Mouse (Mus musculus) neural tube, embryonic 13.5 days (tissue): ENCODE results near the gene Cdhr4. TPM values are rescaled to one million over a fixed set of nuclear protein-coding genes. Genes with fewer than 3 reads are reported as not detected.
A peak's percentile ranks its signal among the peaks of the same experiment; 100 is the strongest.

Experiments
- ATAC-seq: fragments of 200-750 bp; cut with Nextera tagmentation; 2 replicates; pipeline ENCODE4 v1.8.0; 2017; ENCODE audit warnings: low read depth, mild to moderate bottlenecking, moderate TSS enrichment, moderate library complexity
- H3K27ac ChIP-seq: fragments of 300-500 bp; sonication (generic); replicated peaks from 2 replicates; pipeline ENCODE4 v1.5.1; 2015; ENCODE audit warnings: moderate library complexity, mild to moderate bottlenecking, inconsistent platforms
- H3K27me3 ChIP-seq: fragments of 300-500 bp; sonication (generic); 2 replicates; pipeline ENCODE4 v1.6.1; 2015; ENCODE audit warnings: mild to moderate bottlenecking, inconsistent platforms
- H3K36me3 ChIP-seq: fragments of 300-500 bp; sonication (generic); 2 replicates; pipeline ENCODE4 v1.6.1; 2015; ENCODE audit warnings: mild to moderate bottlenecking, inconsistent platforms
- H3K4me1 ChIP-seq: fragments of 300-500 bp; sonication (generic); replicated peaks from 2 replicates; pipeline ENCODE4 v1.6.1; 2015; ENCODE audit warnings: inconsistent platforms
- H3K4me2 ChIP-seq: fragments of 300-500 bp; sonication (generic); 2 replicates; pipeline ENCODE4 v1.6.1; 2015; ENCODE audit warnings: inconsistent platforms, mild to moderate bottlenecking, moderate library complexity
- H3K4me3 ChIP-seq: fragments of 300-500 bp; sonication (generic); 2 replicates; pipeline ENCODE4 v1.5.1; 2015; ENCODE audit warnings: mild to moderate bottlenecking, inconsistent platforms
- H3K9ac ChIP-seq: fragments of 300-500 bp; sonication (generic); 2 replicates; pipeline ENCODE4 v1.6.1; 2015; ENCODE audit warnings: moderate library complexity, mild to moderate bottlenecking, inconsistent platforms
- H3K9me3 ChIP-seq: fragments of 300-500 bp; sonication (generic); 2 replicates; pipeline ENCODE4 v1.6.1; 2016; ENCODE audit warnings: inconsistent platforms
- WGBS: fragments of 180-500 bp; shearing (Covaris S2); methylation state at CpG from one replicate; pipeline ENCODE4 v1.1.7; 2015; 5-methylcytosine and 5-hydroxymethylcytosine counted together
- polyA plus RNA-seq: library from polyadenylated mRNA; unstranded; fragments of >200 nt; fragmentation: Nextera tagmentation; extraction: Ambion mirVana; gene quantifications from 2 replicates; pipeline ENCODE4 v1.2.1, GENCODE M21; 2015

Gene Cdhr4
- polyA plus RNA-seq, 1 experiment from 2014 or later, result 2.6 TPM

DNA sequence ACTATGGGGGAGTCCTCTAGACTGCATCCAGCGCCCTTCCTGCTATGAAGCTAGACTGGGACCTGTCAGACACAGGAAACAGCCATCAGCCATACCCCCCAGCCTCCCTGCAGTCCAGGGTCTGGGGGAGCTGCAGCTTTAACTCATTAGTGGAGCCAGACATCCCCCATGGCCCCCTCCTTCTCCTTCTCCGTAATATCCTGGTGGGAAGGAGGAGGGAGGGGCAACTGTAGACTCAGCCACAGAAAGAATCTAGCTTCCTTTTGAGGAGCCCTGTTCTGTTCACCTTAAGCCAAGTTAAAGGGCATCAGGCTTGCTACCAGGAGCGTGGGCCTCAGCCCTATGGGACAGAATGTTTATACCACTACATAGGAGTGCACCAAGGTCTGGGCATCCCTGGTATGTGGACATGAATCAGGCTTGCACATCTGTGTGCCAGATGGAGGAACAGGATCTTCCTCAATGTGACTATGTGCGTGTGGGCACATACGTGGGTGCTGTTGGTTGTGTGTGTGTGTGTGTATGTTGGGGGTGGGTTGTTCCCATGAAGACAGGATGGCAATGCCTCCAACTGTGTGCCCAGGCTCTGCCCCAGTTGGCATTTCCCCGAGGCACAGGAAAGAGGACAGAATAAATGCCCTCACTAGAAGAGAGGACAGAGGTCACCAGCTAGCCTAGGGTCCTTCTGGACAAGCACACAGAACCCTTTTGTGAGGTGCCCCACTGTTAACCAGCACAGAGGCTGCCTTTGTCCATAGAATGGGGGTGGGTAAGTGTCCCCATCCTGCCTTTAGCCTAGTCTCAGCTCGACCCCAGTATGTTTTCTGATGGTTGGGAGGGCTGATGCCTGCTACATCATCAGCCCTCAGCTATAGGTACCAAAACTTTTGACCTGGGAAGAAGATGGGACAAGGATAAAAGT, 10.4 kb upstream of the Cdhr4 start:
- Histone ChIP-seq H3K4me2 (peak overlapping the region; percentile 82), H3K27ac (peak overlapping the region; percentile 94), H3K4me1 (peaks cover 41% of the 10 kb centered on the region), H3K4me3 (no peak overlapping the region), H3K27me3 (peaks cover 26% of the 10 kb centered on the region), H3K9ac (peak overlapping the region; percentile 76; the same call in 1 of the 2 replicates), H3K36me3 (no peaks in the 10 kb centered on the region), H3K9me3 (no peaks in the 10 kb centered on the region)
- 57% methylated on average over 7 of the region's 7 CpGs for WGBS
- ATAC-seq, result no peak

DNA sequence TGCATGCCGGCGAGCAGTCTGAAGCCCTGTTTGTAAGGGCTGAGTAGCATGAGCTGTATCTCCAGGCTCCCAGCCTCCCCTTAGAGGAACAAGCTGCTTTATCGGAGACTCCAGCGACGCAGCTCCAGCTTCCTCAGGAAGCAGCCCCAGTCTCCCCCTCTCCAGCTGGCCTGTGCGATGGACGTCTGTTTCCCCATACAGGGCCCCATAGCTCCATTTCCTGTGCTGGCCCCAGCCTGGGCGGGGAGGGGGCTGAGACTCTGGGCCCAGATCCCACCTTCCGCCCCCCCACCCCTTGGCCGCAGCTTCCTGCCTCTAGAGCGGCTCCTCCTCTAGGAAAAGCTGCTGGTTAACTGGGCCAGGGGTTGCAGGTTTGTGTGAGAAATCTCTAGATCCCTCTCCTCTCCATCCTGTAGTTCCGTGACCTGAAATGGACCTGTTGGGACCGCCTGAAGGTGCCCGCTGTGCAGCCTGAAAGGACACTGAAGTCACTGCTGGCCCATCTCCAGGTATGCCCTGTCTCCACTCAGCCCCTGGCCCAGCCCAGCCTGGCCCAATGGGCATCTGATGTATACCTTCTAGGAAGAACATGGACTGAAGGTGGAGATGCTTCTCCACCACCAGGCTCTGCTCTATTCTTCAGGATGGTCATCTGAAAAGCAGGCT, 9.5 kb upstream of the Cdhr4 start, which contains the start of gene Gm20661:
Gene Gm20661 (plus strand): TSS at position 378 of the 666 bp plus-strand sequence.
- no peaks in the 10 kb centered on the region for H3K36me3 ChIP-seq
- ATAC-seq, result 0 out of 2 replicates have a peak, but pooled peaks have one; percentile 6
- H3K27me3 ChIP-seq, result peaks cover 31% of the 10 kb centered on the region
- WGBS, result 47% methylated on average over 14 of the region's 14 CpGs
- no peaks in the 10 kb centered on the region for H3K9me3 ChIP-seq
- peak within 1 kb of the TSS; percentile 82 for H3K4me2 ChIP-seq
- H3K9ac ChIP-seq, result peak within 1 kb of the TSS; percentile 76
- H3K27ac ChIP-seq, result peak within 1 kb of the TSS; percentile 94
- peak within 1 kb of the TSS; percentile 67 for H3K4me3 ChIP-seq
- peaks cover 45% of the 10 kb centered on the region for H3K4me1 ChIP-seq

DNA sequence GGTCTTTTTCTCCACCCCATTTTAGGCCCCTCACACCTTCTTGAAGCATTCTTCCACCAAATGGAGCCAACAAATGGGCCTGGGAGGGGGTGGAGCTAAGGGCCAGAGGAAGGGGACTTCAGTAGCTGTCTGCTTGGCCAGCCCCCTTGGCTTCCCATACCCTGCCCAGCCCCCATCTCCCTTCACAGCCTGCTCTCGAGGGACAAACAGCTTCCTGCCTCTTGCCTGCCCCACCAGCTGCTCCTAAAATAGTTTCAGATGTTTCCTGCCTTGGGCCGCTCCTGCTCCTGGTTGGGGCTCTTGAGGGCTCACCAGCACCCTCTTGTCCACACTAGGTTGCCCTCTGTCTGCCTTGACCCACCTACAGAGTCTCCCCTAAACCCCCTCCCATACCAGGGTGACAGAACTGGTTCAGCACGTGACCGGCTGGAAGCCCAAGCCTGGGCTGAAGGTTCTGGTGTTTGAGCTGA, 8.8 kb upstream of the Cdhr4 start:
- H3K27me3 ChIP-seq, result peaks cover 31% of the 10 kb centered on the region
- H3K4me3 ChIP-seq, result peak overlapping the region; percentile 67
- H3K9me3 ChIP-seq, result no peaks in the 10 kb centered on the region
- H3K27ac ChIP-seq, result peak overlapping the region; percentile 94
- peaks cover 45% of the 10 kb centered on the region for H3K4me1 ChIP-seq
- ATAC-seq, result no peak
- H3K36me3 ChIP-seq, result no peaks in the 10 kb centered on the region
- 37% methylated on average over 4 of the region's 4 CpGs for WGBS
- peak overlapping the region; percentile 82 for H3K4me2 ChIP-seq
- H3K9ac ChIP-seq, result peak overlapping the region; percentile 76

DNA sequence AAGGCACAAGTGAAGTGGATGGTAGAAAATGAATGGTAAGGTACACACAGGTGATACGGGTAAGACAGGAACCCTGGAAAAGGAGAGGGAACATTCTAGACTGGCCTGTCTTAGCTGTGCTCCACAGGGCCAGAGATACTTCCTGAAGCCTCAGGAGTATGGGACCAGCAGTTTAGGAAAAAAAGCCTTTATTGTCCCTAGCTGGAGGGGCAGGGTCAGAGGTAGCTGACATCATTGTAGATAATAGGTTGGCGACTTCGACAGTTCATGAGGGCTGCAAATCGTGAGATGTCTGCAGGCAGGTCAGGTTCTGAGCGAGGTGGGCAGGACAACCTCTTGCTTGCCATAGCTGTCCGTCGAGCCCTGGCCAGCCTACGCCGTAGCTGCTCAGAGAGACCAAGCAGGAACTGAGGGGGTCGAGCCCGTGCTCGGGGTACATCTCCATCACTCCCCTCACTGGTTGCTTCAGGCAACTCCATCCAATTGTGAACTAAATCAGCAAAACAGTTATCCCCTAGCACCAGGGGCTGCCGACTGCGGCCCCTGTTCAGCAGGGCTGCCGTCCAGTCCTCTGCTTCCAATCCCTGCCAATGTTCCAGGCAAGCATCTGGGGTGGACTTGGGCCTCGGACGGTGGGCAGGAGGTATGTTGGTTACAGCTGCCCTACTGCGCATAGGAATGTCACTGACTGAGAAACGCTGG, 8.1 kb upstream of the Cdhr4 start:
- H3K27me3 ChIP-seq, result peaks cover 31% of the 10 kb centered on the region
- peak overlapping the region; percentile 94 for H3K27ac ChIP-seq
- H3K9ac ChIP-seq, result peak overlapping the region; percentile 76
- no peaks in the 10 kb centered on the region for H3K36me3 ChIP-seq
- H3K4me1 ChIP-seq, result peaks cover 45% of the 10 kb centered on the region
- no peaks in the 10 kb centered on the region for H3K9me3 ChIP-seq
- 67% methylated on average over 19 of the region's 19 CpGs for WGBS
- H3K4me2 ChIP-seq, result peak overlapping the region; percentile 82
- no peak for ATAC-seq
- peak overlapping the region; percentile 67 for H3K4me3 ChIP-seq

DNA sequence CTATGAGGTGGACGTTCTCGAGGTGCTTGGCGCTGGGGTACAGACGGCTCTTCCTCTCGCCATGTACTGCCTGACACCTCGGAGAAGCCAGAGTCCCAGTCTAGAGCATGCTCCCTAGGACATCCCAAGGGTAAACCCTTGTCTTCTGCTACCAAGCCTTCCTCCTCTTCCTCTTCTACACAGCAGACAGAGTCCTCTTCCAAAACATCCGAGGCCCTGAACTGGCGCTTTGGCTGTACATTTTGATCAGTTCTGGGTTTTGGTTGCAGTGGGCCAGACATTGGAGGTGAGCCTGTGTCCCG, 7.6 kb upstream of the Cdhr4 start:
- H3K4me2 ChIP-seq, result peak overlapping the region; percentile 82
- no peak for ATAC-seq
- no peaks in the 10 kb centered on the region for H3K36me3 ChIP-seq
- H3K27ac ChIP-seq, result peak overlapping the region; percentile 94
- H3K27me3 ChIP-seq, result peaks cover 31% of the 10 kb centered on the region
- H3K4me1 ChIP-seq, result peaks cover 45% of the 10 kb centered on the region
- no peaks in the 10 kb centered on the region for H3K9me3 ChIP-seq
- peak overlapping the region; percentile 76 for H3K9ac ChIP-seq
- 67% methylated on average over 9 of the region's 9 CpGs for WGBS
- H3K4me3 ChIP-seq, result peak overlapping the region; percentile 67

DNA sequence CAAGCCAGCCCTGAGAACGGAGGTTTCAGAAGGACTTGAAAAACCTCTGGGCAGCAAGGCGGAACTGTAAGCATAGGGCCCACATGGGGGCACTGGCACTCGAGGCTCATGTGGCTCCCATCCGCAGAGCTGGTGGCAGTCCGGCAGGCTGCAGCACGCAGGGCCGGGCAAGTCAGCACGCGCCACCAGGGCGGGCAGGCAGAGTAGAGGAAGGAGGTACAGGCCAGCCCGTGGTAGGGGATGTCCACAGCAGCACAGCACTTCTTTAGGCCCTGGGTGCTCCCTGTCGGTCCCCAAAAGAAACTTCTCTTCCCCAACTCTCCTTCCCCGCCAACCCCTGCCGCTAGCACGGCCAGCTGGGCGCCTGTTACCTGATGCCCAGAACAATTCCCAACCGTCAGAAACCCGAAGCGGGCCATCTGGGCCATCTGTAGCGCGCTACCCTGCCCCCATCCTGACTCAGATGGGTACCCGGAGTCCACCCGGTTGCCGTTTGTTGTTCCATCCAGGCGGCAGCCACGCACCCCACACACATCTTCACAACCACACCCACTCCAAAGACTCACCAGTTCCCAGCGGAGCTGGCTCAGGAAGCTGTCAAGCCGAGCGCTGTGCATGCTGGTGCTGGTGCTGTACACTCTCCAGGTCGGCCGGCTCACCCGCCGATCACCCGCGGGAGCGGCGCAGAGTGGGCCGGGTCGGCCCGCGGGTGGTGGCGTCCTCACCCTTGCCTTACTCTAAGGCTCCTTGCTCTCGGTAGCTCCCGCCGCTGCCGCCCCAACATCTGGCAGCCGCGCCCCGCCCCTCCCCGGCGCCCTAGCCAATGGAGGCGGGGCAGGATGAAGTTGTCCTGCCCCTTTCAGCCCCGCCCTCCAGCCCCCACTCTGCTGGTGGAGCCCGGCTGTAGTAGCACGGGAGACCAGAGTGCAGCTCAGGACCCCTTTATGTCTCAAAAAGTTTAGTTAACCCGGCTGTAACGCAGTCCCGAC, 6.9 kb upstream of the Cdhr4 start, which contains the start of gene Inka1:
Gene Inka1 (minus strand): TSS at position 749 of the 989 bp plus-strand sequence.
- peak within 1 kb of the TSS; percentile 94 for H3K27ac ChIP-seq
- H3K9me3 ChIP-seq, result no peaks in the 10 kb centered on the region
- peak; percentile 84 for ATAC-seq
- H3K4me1 ChIP-seq, result peaks cover 45% of the 10 kb centered on the region
- peak within 1 kb of the TSS; percentile 82 for H3K4me2 ChIP-seq
- peak within 1 kb of the TSS; percentile 67 for H3K4me3 ChIP-seq
- H3K36me3 ChIP-seq, result no peaks in the 10 kb centered on the region
- H3K27me3 ChIP-seq, result peaks cover 31% of the 10 kb centered on the region
- WGBS, result under 1% methylated on average over 58 of the region's 58 CpGs
- H3K9ac ChIP-seq, result peak within 1 kb of the TSS; percentile 76

DNA sequence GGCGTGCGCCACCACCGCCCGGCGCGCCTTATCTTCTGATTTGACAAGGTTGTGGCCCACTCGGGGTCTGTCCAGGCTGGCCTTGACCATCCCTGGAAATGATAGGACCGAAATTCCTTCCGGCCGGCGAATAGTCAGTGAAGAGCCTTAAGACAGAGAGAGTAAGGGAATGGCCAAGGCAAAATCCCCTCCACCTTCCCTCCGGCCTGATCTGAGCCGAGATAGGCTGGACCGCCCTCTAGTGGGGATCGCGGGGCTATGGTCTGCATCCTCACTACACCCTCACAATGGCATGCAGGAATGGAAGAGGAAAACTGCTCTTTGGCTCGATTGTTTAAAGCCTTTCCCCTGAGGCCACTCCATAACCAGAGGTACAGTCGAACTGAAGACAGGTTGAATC, 5.9 kb upstream of the Cdhr4 start:
- H3K4me3 ChIP-seq, result peak overlapping the region; percentile 67
- peaks cover 31% of the 10 kb centered on the region for H3K27me3 ChIP-seq
- no peak overlapping the region for H3K9ac ChIP-seq
- peak overlapping the region; percentile 38 for H3K27ac ChIP-seq
- 6% methylated on average over 18 of the region's 18 CpGs for WGBS
- no peaks in the 10 kb centered on the region for H3K9me3 ChIP-seq
- no peaks in the 10 kb centered on the region for H3K36me3 ChIP-seq
- H3K4me1 ChIP-seq, result peaks cover 40% of the 10 kb centered on the region
- ATAC-seq, result peak; percentile 80
- H3K4me2 ChIP-seq, result peak overlapping the region; percentile 82

DNA sequence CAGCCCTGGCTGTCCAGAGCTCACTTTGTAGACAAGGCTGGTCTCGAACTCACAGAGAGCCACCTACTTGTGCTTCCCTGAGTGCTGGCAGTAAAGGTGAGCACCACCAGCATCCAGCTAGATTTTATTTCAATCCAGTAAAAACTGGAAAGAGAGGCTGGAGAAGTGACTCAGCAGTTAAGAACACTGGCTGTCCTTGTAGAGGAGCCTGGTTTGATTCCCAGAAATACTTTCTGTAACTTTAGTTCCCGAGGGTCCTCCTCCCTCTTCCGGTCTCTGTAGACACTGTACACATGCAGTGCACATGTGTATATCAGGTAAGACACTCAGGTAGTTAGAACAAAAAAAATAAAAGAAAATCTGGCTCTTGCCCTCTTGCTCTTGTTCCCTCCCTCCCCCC, 4.3 kb upstream of the Cdhr4 start:
- ATAC-seq, result no peak

DNA sequence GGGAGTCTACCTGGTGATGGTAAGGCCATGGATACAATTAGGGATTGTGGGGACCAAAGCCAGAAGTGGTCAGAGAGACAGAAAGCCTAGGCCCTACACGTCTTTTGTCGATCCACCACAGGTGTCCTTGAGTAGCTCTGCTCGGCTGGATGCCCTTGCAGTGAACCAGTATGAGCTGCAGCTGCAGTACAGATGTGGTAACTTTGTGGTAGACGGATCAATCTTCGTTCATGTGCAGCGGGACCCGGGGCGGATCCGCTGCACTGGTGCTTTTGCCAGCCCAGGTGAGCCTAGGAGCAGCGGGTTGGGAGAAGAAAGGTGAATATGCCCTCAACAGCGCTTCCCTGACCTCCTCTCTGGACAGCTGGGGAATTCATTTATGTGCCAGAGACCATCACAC, 716 bp downstream of the Cdhr4 start:
- Histone ChIP-seq H3K4me2 (no peak overlapping the region), H3K4me1 (no peaks in the 10 kb centered on the region), H3K27me3 (no peaks in the 10 kb centered on the region), H3K9me3 (no peaks in the 10 kb centered on the region), H3K27ac (no peak overlapping the region), H3K9ac (no peak overlapping the region), H3K36me3 (no peaks in the 10 kb centered on the region), H3K4me3 (no peak overlapping the region)
- WGBS, result 82% methylated on average over 11 of the region's 11 CpGs
- no peak for ATAC-seq

More for the DNA sequence above, 4.3 kb upstream of the Cdhr4 start:
- Histone ChIP-seq H3K9ac (no peak overlapping the region), H3K9me3 (no peaks in the 10 kb centered on the region), H3K4me1 (peaks cover 26% of the 10 kb centered on the region), H3K27me3 (peaks cover 30% of the 10 kb centered on the region), H3K36me3 (no peaks in the 10 kb centered on the region), H3K4me2 (no peak overlapping the region), H3K4me3 (no peak overlapping the region), H3K27ac (no peak overlapping the region)
- WGBS, result 72% methylated on average over 3 of the region's 3 CpGs

DNA sequence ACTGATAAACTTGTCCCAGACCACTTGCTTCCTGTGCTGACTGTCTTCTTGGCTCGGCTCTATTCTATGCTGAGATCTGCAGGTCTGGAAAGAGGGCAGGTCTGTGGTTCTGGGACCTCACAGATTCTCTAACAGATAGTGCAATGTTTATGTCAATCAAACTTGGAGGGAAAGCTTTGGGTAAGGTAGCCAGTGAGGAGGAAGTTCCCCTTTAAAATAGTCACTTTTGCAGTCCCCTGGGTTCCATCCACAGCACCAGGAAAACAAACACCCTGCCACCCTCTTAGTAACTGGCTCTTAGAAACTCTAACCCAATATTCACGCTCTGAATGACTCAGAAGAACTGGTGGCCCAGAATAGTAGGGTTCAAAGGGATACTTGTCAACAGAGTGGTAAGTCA, 2.2 kb downstream of the Cdhr4 start:
- H3K4me3 ChIP-seq, result no peak overlapping the region
- no peak overlapping the region for H3K4me2 ChIP-seq
- no peaks in the 10 kb centered on the region for H3K9me3 ChIP-seq
- ATAC-seq, result no peak
- no peaks in the 10 kb centered on the region for H3K4me1 ChIP-seq
- no peak overlapping the region for H3K27ac ChIP-seq
- H3K9ac ChIP-seq, result no peak overlapping the region
- H3K27me3 ChIP-seq, result no peaks in the 10 kb centered on the region
- 70% methylated on average over 2 of the region's 2 CpGs for WGBS
- H3K36me3 ChIP-seq, result no peaks in the 10 kb centered on the region

DNA sequence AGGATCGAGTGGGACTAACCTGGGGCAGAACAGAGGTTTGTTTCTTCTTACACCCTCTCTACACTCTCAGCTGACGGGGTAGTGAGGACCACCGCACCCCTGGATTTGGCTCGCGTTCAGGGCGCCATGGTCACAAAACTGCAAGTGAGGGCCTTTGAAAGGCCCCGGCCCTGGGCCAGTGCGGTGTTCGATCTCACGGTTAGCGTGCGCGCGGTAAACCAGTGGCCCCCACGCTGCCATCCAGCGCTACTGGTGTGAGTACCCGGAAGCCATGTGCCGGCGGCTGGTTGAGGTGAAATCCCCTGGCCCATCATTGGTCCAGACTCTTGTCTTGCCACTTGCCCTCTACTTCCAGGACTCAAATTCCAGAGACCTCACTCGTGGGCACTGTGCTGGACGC, 3.2 kb downstream of the Cdhr4 start:
- Histone ChIP-seq H3K9me3 (no peaks in the 10 kb centered on the region), H3K9ac (no peak overlapping the region), H3K36me3 (no peaks in the 10 kb centered on the region), H3K4me2 (no peak overlapping the region), H3K4me3 (no peak overlapping the region), H3K27me3 (no peaks in the 10 kb centered on the region), H3K27ac (no peak overlapping the region), H3K4me1 (no peaks in the 10 kb centered on the region)
- WGBS, result 94% methylated on average over 21 of the region's 21 CpGs
- no peak for ATAC-seq
